18 mouse cellular contexts compared by ENCODE assay signal in genomic region chr7:34784469-34784868, GRCm38 (mm10). TPM values are rescaled to one million over a fixed set of nuclear protein-coding genes. Genes with fewer than 3 reads are reported as not detected.
DNase-seq lines count a peak whose midpoint lies in the region; ATAC-seq lines count a peak whose summit lies in the region.
"Had no signal": no experiment of that assay in that cellular context is flagged by ENCODE, and none has a peak within 500 bp of the region (broad histone marks: within the 10 kb centered on the region; RNA-seq: fewer than 3 reads in every experiment).

No protein-coding gene starts in this region.

- H3K9ac ChIP-seq in embryonic facial prominence, embryonic 13.5 days: no peak overlapping the region
- H3K9ac ChIP-seq in hindbrain, embryonic 12.5 days: no peak overlapping the region
- H3K9ac ChIP-seq in hindbrain, embryonic 14.5 days: no peak overlapping the region
- no peak overlapping the region for H3K9ac ChIP-seq in neural tube, embryonic 12.5 days
- no peak overlapping the region for H3K9ac ChIP-seq in embryonic facial prominence, embryonic 14.5 days (ENCODE audit: low read depth, low read length)
- H3K9ac ChIP-seq: forebrain, embryonic 15.5 days had no signal

- peaks cover 20% of the 10 kb centered on the region for H3K4me1 ChIP-seq in embryonic facial prominence, embryonic 13.5 days
- H3K4me1 ChIP-seq in embryonic facial prominence, embryonic 10.5 days: peaks cover 19% of the 10 kb centered on the region
- peaks cover 16% of the 10 kb centered on the region for H3K4me1 ChIP-seq in hindbrain, embryonic 12.5 days
- H3K4me1 ChIP-seq in hindbrain, embryonic 14.5 days (replicated peaks; ENCODE audit: control insufficient read depth, insufficient read depth, low read length): peaks cover 13% of the 10 kb centered on the region; the same call in 1 of the 2 replicates
- peaks cover 13% of the 10 kb centered on the region for H3K4me1 ChIP-seq in neural tube, embryonic 12.5 days
- 0 out of 2 replicates have a peak, but pooled peaks cover 10% of the 10 kb centered on the region for H3K4me1 ChIP-seq in embryonic facial prominence, embryonic 14.5 days (ENCODE audit: control insufficient read depth, insufficient read depth, low read length)

- no peak for ATAC-seq in embryonic facial prominence, embryonic 13.5 days (ENCODE audit: insufficient number of reproducible peaks, insufficient read depth, low FRiP score, low TSS enrichment, low read depth)
- no peak for ATAC-seq in hindbrain, embryonic 12.5 days (ENCODE audit: low FRiP score)
- no peak for ATAC-seq in hindbrain, embryonic 14.5 days (ENCODE audit: low FRiP score)
- ATAC-seq in neural tube, embryonic 12.5 days (ENCODE audit: low FRiP score, low read depth): no peak
- no peak for ATAC-seq in embryonic facial prominence, embryonic 14.5 days (ENCODE audit: low read depth)
- ATAC-seq: forebrain, embryonic 15.5 days; hindbrain, postnatal 0 days had no signal

- H3K9me3 ChIP-seq in embryonic facial prominence, embryonic 13.5 days: 0 out of 2 replicates have a peak, but pooled peaks cover 4% of the 10 kb centered on the region
- peaks cover 4% of the 10 kb centered on the region; the same call in 1 of the 2 replicates for H3K9me3 ChIP-seq in embryonic facial prominence, embryonic 10.5 days
- H3K9me3 ChIP-seq in hindbrain, embryonic 12.5 days (replicated peaks): 0 out of 2 replicates have a peak, but pooled peaks cover 4% of the 10 kb centered on the region
- H3K9me3 ChIP-seq in hindbrain, embryonic 14.5 days (ENCODE audit: control insufficient read depth, low read length): no peaks in the 10 kb centered on the region
- 0 out of 2 replicates have a peak, but pooled peaks cover 4% of the 10 kb centered on the region for H3K9me3 ChIP-seq in neural tube, embryonic 12.5 days
- H3K9me3 ChIP-seq in embryonic facial prominence, embryonic 14.5 days (ENCODE audit: control insufficient read depth, low read length): peaks cover 7% of the 10 kb centered on the region; the same call in 1 of the 2 replicates
- H3K9me3 ChIP-seq: forebrain, embryonic 15.5 days had no signal

- no peaks in the 10 kb centered on the region for H3K36me3 ChIP-seq in embryonic facial prominence, embryonic 13.5 days
- no peaks in the 10 kb centered on the region for H3K36me3 ChIP-seq in embryonic facial prominence, embryonic 10.5 days (replicated peaks)
- no peaks in the 10 kb centered on the region for H3K36me3 ChIP-seq in hindbrain, embryonic 12.5 days
- H3K36me3 ChIP-seq in hindbrain, embryonic 14.5 days (replicated peaks; ENCODE audit: control insufficient read depth, insufficient read depth): no peaks in the 10 kb centered on the region
- no peaks in the 10 kb centered on the region for H3K36me3 ChIP-seq in neural tube, embryonic 12.5 days
- no peaks in the 10 kb centered on the region for H3K36me3 ChIP-seq in embryonic facial prominence, embryonic 14.5 days (ENCODE audit: control insufficient read depth, insufficient read depth, low read length)
- H3K36me3 ChIP-seq: forebrain, embryonic 15.5 days had no signal

- no peak overlapping the region for H3K4me3 ChIP-seq in embryonic facial prominence, embryonic 13.5 days
- no peak overlapping the region for H3K4me3 ChIP-seq in embryonic facial prominence, embryonic 10.5 days
- H3K4me3 ChIP-seq in hindbrain, embryonic 12.5 days: no peak overlapping the region
- no peak overlapping the region for H3K4me3 ChIP-seq in hindbrain, embryonic 14.5 days (replicated peaks; ENCODE audit: low read length)
- H3K4me3 ChIP-seq in neural tube, embryonic 12.5 days: no peak overlapping the region
- H3K4me3 ChIP-seq in embryonic facial prominence, embryonic 14.5 days (ENCODE audit: low read depth, low read length): no peak overlapping the region
- H3K4me3 ChIP-seq: forebrain, embryonic 15.5 days; heart, adult 2 months had no signal

- no peak overlapping the region for H3K27ac ChIP-seq in embryonic facial prominence, embryonic 13.5 days
- no peak overlapping the region for H3K27ac ChIP-seq in embryonic facial prominence, embryonic 10.5 days (replicated peaks)
- peak overlapping the region; percentile 36 for H3K27ac ChIP-seq in hindbrain, embryonic 12.5 days
- H3K27ac ChIP-seq in hindbrain, embryonic 14.5 days: no peak overlapping the region
- peak overlapping the region; percentile 29; the same call in 1 of the 2 replicates for H3K27ac ChIP-seq in neural tube, embryonic 12.5 days
- H3K27ac ChIP-seq in embryonic facial prominence, embryonic 14.5 days (replicated peaks; ENCODE audit: low read depth, low read length): 0 out of 2 replicates have a peak overlapping the region, but pooled peaks have one; percentile 28
- H3K27ac ChIP-seq: forebrain, embryonic 15.5 days; heart, adult 2 months; hindbrain, postnatal 0 days had no signal

- no peaks in the 10 kb centered on the region for H3K27me3 ChIP-seq in embryonic facial prominence, embryonic 13.5 days
- no peaks in the 10 kb centered on the region for H3K27me3 ChIP-seq in embryonic facial prominence, embryonic 10.5 days (replicated peaks; ENCODE audit: low read depth, poor library complexity, severe bottlenecking)
- no peaks in the 10 kb centered on the region for H3K27me3 ChIP-seq in hindbrain, embryonic 12.5 days
- no peaks in the 10 kb centered on the region for H3K27me3 ChIP-seq in hindbrain, embryonic 14.5 days (ENCODE audit: control insufficient read depth, insufficient read depth, low read length)
- no peaks in the 10 kb centered on the region for H3K27me3 ChIP-seq in neural tube, embryonic 12.5 days (replicated peaks)
- no peaks in the 10 kb centered on the region for H3K27me3 ChIP-seq in embryonic facial prominence, embryonic 14.5 days (replicated peaks; ENCODE audit: control insufficient read depth, insufficient read depth, low read length)
- H3K27me3 ChIP-seq: forebrain, embryonic 15.5 days had no signal

- 0 out of 2 replicates have a peak overlapping the region, but pooled peaks have one; percentile 7 for H3K4me2 ChIP-seq in embryonic facial prominence, embryonic 13.5 days
- H3K4me2 ChIP-seq in hindbrain, embryonic 12.5 days (replicated peaks): no peak overlapping the region
- no peak overlapping the region for H3K4me2 ChIP-seq in hindbrain, embryonic 14.5 days (replicated peaks)
- no peak overlapping the region for H3K4me2 ChIP-seq in neural tube, embryonic 12.5 days (replicated peaks)
- H3K4me2 ChIP-seq in embryonic facial prominence, embryonic 14.5 days (ENCODE audit: low read depth, low read length): no peak overlapping the region
- H3K4me2 ChIP-seq: forebrain, embryonic 15.5 days; heart, embryonic 11.5 days had no signal

- WGBS in embryonic facial prominence, embryonic 13.5 days: 40% methylated on average over 9 of the region's 9 CpGs
- WGBS in embryonic facial prominence, embryonic 10.5 days: 66% methylated on average over 9 of the region's 9 CpGs
- WGBS in hindbrain, embryonic 12.5 days: 63% methylated on average over 9 of the region's 9 CpGs
- WGBS in hindbrain, embryonic 14.5 days: 56% methylated on average over 9 of the region's 9 CpGs
- WGBS in neural tube, embryonic 12.5 days: 71% methylated on average over 9 of the region's 9 CpGs
- WGBS in embryonic facial prominence, embryonic 14.5 days: 40% methylated on average over 9 of the region's 9 CpGs

- no peak for DNase-seq in embryonic facial prominence, embryonic 10.5 days (ENCODE audit: low spot score)
- no peak for DNase-seq in hindbrain, embryonic 14.5 days (ENCODE audit: low spot score)
- DNase-seq in neural tube, embryonic 10.5 days (ENCODE audit: extremely low spot score, low spot score): no peak
- no peak for DNase-seq in embryonic facial prominence, embryonic 14.5 days (ENCODE audit: low spot score)
- DNase-seq in urinary bladder, postnatal 14 days (ENCODE audit: low spot score): no peak
- DNase-seq: adrenal gland, postnatal 10 days; cerebellum, adult 11-12 months; cerebellum, adult 9-10 months; cerebellum, postnatal 36 days; gastrocnemius, postnatal 14 days; heart, adult 2 months; heart, postnatal 36 days had no signal

RNA-seq across cellular contexts. Expression of gene Chst8, which starts 28.0 kb away (rescaled TPM):
- polyA plus RNA-seq in embryonic facial prominence, embryonic 13.5 days (2015; fragmentation: Nextera tagmentation; extraction: Ambion mirVana): 3.7 and 4.0 TPM in 2 replicates
- 5.8 and 7.6 TPM in 2 replicates for polyA plus RNA-seq in embryonic facial prominence, embryonic 10.5 days (2016; fragmentation: Nextera tagmentation; extraction: Ambion mirVana)
- 22.4 and 24.7 TPM in 2 replicates for polyA plus RNA-seq in hindbrain, embryonic 12.5 days (2016; fragmentation: Nextera tagmentation; extraction: Ambion mirVana)
- 8.5 and 10.4 TPM in 2 replicates for polyA plus RNA-seq in hindbrain, embryonic 14.5 days (2014; fragmentation: Nextera tagmentation; extraction: Ambion mirVana)
- polyA plus RNA-seq in neural tube, embryonic 12.5 days (2016; fragmentation: Nextera tagmentation; extraction: Ambion mirVana): 33.8 and 42.4 TPM in 2 replicates
- polyA plus RNA-seq in embryonic facial prominence, embryonic 14.5 days (2014; fragmentation: Nextera tagmentation; extraction: Ambion mirVana): 5.3 and 6.4 TPM in 2 replicates

Comparison
In these comparisons a context has a peak if more than half of its experiments do, and no peak if none do; other contexts are left out.
1. H3K27ac ChIP-seq: peak in hindbrain, embryonic 12.5 days (single experiment), neural tube, embryonic 12.5 days (single experiment) and embryonic facial prominence, embryonic 14.5 days (single experiment); none in embryonic facial prominence, embryonic 13.5 days (single experiment), embryonic facial prominence, embryonic 10.5 days (single experiment) and hindbrain, embryonic 14.5 days (single experiment).